Comparison of ENCODE assay signal across 12 mouse cellular contexts in the genomic region with DNA sequence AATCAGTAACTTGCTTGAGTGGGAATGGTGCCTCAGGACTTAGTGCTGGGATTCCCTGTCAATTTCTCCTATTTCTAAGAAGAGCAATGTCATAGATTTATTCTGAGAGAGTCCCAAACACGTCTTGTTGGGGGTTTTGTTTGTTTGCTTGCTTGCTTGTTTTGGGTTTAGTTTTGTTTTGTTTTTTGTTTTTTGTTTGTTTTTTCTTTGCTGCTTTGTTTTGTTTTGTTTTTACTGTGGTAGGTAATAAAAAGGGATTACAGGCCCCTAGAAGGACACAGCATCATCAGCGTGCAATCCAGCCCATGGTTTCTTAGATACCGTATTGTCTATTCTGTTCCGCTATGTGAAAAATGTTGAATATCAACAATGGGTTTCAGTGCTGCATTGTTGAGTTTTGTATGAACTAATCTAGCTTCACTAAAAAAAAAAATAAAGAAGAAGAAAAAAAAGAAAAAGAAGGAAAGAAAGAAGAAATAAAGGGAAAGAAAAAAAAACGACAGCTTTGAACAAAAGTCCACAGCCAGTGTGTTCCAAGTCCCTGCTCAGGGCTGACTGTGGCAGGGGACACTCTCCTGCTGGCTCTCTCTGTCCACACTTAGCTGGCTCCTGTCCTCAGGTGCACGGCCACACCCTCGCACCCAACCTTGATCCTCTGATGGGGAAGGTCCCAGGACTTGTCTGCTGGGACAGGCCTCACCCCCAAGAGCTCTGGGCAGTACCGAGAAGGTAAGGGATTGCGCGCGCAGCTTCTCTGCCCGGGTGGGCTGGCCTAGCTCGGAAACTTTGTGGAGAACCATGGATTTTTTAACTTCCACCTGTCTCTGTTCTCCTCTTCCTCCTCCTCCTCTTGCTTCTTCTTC.
DNase-seq lines count a peak whose midpoint lies in the region; ATAC-seq lines count a peak whose summit lies in the region.
"Had no signal": no experiment of that assay in that cellular context is flagged by ENCODE, and none has a peak within 500 bp of the region (broad histone marks: within the 10 kb centered on the region; RNA-seq: fewer than 3 reads in every experiment).

No protein-coding gene starts in this region.

- H3K9ac ChIP-seq in hindbrain, embryonic 11.5 days (ENCODE audit: low read depth, low read length), result peak overlapping the region; percentile 43
- peak overlapping the region; percentile 35; the same call in 1 of the 2 replicates for H3K9ac ChIP-seq in midbrain, embryonic 15.5 days
- H3K9ac ChIP-seq: liver, embryonic 12.5 days had no signal

- 54% methylated on average over 13 of the region's 13 CpGs for WGBS in embryonic facial prominence, embryonic 10.5 days
- 21% methylated on average over 13 of the region's 13 CpGs for whole genome bisulfite sequencing in hindbrain, embryonic 11.5 days
- 12% methylated on average over 13 of the region's 13 CpGs for WGBS in midbrain, embryonic 15.5 days

- no peaks in the 10 kb centered on the region for H3K9me3 ChIP-seq in embryonic facial prominence, embryonic 10.5 days
- no peaks in the 10 kb centered on the region for H3K9me3 ChIP-seq in hindbrain, embryonic 11.5 days (ENCODE audit: control insufficient read depth, low read length)
- H3K9me3 ChIP-seq in midbrain, embryonic 15.5 days, result no peaks in the 10 kb centered on the region
- H3K9me3 ChIP-seq: liver, embryonic 12.5 days had no signal

- ATAC-seq in hindbrain, embryonic 11.5 days (ENCODE audit: low FRiP score), result peak; percentile 37; the same call in 1 of the 2 replicates
- 0 out of 2 replicates have a peak, but pooled peaks have one; percentile 42 for ATAC-seq in midbrain, embryonic 15.5 days (replicated peaks)
- ATAC-seq: liver, embryonic 12.5 days had no signal

- peak overlapping the region; percentile 52 for H3K4me2 ChIP-seq in hindbrain, embryonic 11.5 days (replicated peaks; ENCODE audit: low read depth, low read length)
- peak overlapping the region; percentile 43 for H3K4me2 ChIP-seq in midbrain, embryonic 15.5 days
- H3K4me2 ChIP-seq: liver, embryonic 12.5 days had no signal

- H3K4me1 ChIP-seq in embryonic facial prominence, embryonic 10.5 days, result peaks cover 26% of the 10 kb centered on the region
- peaks cover 5% of the 10 kb centered on the region for H3K4me1 ChIP-seq in hindbrain, embryonic 11.5 days (replicated peaks; ENCODE audit: control insufficient read depth, insufficient read depth, low read length)
- H3K4me1 ChIP-seq in midbrain, embryonic 15.5 days, result peaks cover 18% of the 10 kb centered on the region
- H3K4me1 ChIP-seq: liver, embryonic 12.5 days had no signal

- DNase-seq in R1 (ENCODE audit: low read depth, low spot score), result peak; percentile 43
- peak; percentile 45 for DNase-seq in embryonic facial prominence, embryonic 10.5 days (ENCODE audit: low spot score)
- peak; percentile 68 for DNase-seq in hindbrain, embryonic 11.5 days (ENCODE audit: low spot score)
- no peak for DNase-seq in thymus, postnatal 36 days
- no peak for DNase-seq in lung, postnatal 36 days
- no peak for DNase-seq in frontal cortex, postnatal 14 days (ENCODE audit: low spot score in 2 of 2)
- no peak for DNase-seq in kidney, adult 18-20 months
- DNase-seq: kidney, postnatal 14 days; lung, postnatal 14 days; thymus, postnatal 14 days had no signal

- H3K27me3 ChIP-seq in embryonic facial prominence, embryonic 10.5 days (replicated peaks; ENCODE audit: low read depth, poor library complexity, severe bottlenecking), result no peaks in the 10 kb centered on the region
- H3K27me3 ChIP-seq in hindbrain, embryonic 11.5 days (ENCODE audit: control insufficient read depth, insufficient read depth, low read length), result no peaks in the 10 kb centered on the region
- no peaks in the 10 kb centered on the region for H3K27me3 ChIP-seq in midbrain, embryonic 15.5 days (replicated peaks)
- H3K27me3 ChIP-seq: liver, embryonic 12.5 days had no signal

- H3K4me3 ChIP-seq in embryonic facial prominence, embryonic 10.5 days, result peak overlapping the region; percentile 48
- peak overlapping the region; percentile 32 for H3K4me3 ChIP-seq in hindbrain, embryonic 11.5 days (ENCODE audit: low read depth, low read length)
- H3K4me3 ChIP-seq in midbrain, embryonic 15.5 days, result peak overlapping the region; percentile 28
- H3K4me3 ChIP-seq: liver, embryonic 12.5 days had no signal

- H3K36me3 ChIP-seq in embryonic facial prominence, embryonic 10.5 days (replicated peaks), result no peaks in the 10 kb centered on the region
- H3K36me3 ChIP-seq in hindbrain, embryonic 11.5 days (ENCODE audit: control insufficient read depth, insufficient read depth, low read length), result no peaks in the 10 kb centered on the region
- H3K36me3 ChIP-seq in midbrain, embryonic 15.5 days (replicated peaks), result no peaks in the 10 kb centered on the region
- H3K36me3 ChIP-seq: liver, embryonic 12.5 days had no signal

- H3K27ac ChIP-seq in embryonic facial prominence, embryonic 10.5 days (replicated peaks), result peak overlapping the region; percentile 79
- H3K27ac ChIP-seq in hindbrain, embryonic 11.5 days (ENCODE audit: low read depth, low read length), result peak overlapping the region; percentile 73
- H3K27ac ChIP-seq in midbrain, embryonic 15.5 days, result peak overlapping the region; percentile 65
- H3K27ac ChIP-seq: liver, embryonic 12.5 days had no signal

Comparison
In these comparisons a context has a peak if more than half of its experiments do, and no peak if none do; other contexts are left out.
1. DNase-seq: peak in R1 (single experiment), embryonic facial prominence, embryonic 10.5 days (single experiment) and hindbrain, embryonic 11.5 days (single experiment); none in thymus, postnatal 36 days (0 of 2), lung, postnatal 36 days (single experiment), frontal cortex, postnatal 14 days (0 of 2) and kidney, adult 18-20 months (single experiment).
2. Peak in every context shown above with its lines, with median percentiles within 50 percentile points of each other: H3K27ac ChIP-seq and H3K4me3 ChIP-seq.